Mouse (Mus musculus): ENCODE results near the gene 4930503B20Rik.

DNA sequence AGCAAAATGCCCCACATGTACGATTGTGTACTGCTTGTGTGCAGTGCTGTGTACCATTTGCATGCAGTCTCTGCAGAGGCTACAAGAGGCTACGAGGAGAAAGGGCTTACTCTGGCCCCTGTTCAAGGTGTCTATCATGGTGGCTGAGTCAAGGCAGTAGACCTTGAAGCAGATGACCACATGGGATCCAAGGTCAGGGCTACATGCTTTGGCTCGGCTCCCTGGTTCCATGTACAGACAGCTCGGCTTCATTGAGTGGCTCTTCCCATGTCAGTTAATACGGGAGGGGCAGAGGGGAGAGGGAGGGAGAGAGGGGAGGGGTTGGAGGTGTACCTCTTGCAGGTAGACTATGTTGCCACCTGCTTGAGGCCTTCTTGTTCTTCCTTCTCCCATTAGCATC lies 1.3 kb upstream of the 4930503B20Rik start:
- TF ChIP-seq CTCF (IDR thresholded peaks at IDR 0.05; ENCODE audit: extremely low read depth, insufficient read length, insufficient replicate concordance, low read depth, low read length), result no peak
- no peak for TF ChIP-seq POLR2A (IDR thresholded peaks at IDR 0.05; ENCODE audit: low read depth, low read length)

Data from small intestine, adult 2 months (tissue).